Mouse (Mus musculus): ENCODE results near the gene Atp8b4. TPM values are rescaled to one million over a fixed set of nuclear protein-coding genes. Genes with fewer than 3 reads are reported as not detected.
"Not testable (repeated sequence)": the region's sequence is repeated elsewhere in the genome, so short reads cannot be mapped to it uniquely, and the experiment has no call there.

Gene Atp8b4
- 0.09 and 0.16 TPM in 2 replicates for polyA plus RNA-seq (2012; rRNA removed)

- WGBS: 75% methylated on average over 6 of the region's 6 CpGs
- no peak for DNase-seq (ENCODE audit: low read depth, low spot score)
Measured at GRCm38 (mm10) chr2:126500521-126500920, at the start of gene Atp8b4. TSS of gene Atp8b4 (minus strand) at chr2:126500674.

- WGBS: 48% methylated on average over 7 of the region's 7 CpGs
- no peak for DNase-seq (ENCODE audit: low read depth, low spot score)
Measured at GRCm38 (mm10) chr2:126549681-126550080, 49.2 kb upstream of the Atp8b4 start.

- DNase-seq (ENCODE audit: low read depth, low spot score): no peak
- WGBS: 43% methylated on average over 3 of the region's 3 CpGs
Measured at GRCm38 (mm10) chr2:126546392-126546791, 45.9 kb upstream of the Atp8b4 start.

GRCm38 (mm10) chr2:126545297-126545696 is 44.8 kb upstream of the Atp8b4 start:
- 36% methylated on average over 5 of the region's 5 CpGs for WGBS
- no peak for DNase-seq (ENCODE audit: low read depth, low spot score)

GRCm38 (mm10) chr2:126542211-126542610 is 41.7 kb upstream of the Atp8b4 start:
- no peak for DNase-seq (ENCODE audit: low read depth, low spot score)
- WGBS: 87% methylated on average over 5 of the region's 5 CpGs

- WGBS: 61% methylated on average over 6 of the region's 6 CpGs
- DNase-seq (ENCODE audit: low read depth, low spot score): no peak
Measured at GRCm38 (mm10) chr2:126540390-126540925, 40.0 kb upstream of the Atp8b4 start.

- no peak for DNase-seq (ENCODE audit: low read depth, low spot score)
Measured at GRCm38 (mm10) chr2:126537654-126538053, 37.2 kb upstream of the Atp8b4 start.

GRCm38 (mm10) chr2:126530581-126530980 is 30.1 kb upstream of the Atp8b4 start:
- DNase-seq (ENCODE audit: low read depth, low spot score): no peak
- 78% methylated on average over 3 of the region's 3 CpGs for WGBS

- WGBS: 81% methylated on average over 8 of the region's 8 CpGs
- DNase-seq (ENCODE audit: low read depth, low spot score): no peak
Measured at GRCm38 (mm10) chr2:126527461-126527860, 27.0 kb upstream of the Atp8b4 start.

- 89% methylated on average over 2 of the region's 2 CpGs for WGBS
- no peak for DNase-seq (ENCODE audit: low read depth, low spot score)
Measured at GRCm38 (mm10) chr2:126524271-126524670, 23.8 kb upstream of the Atp8b4 start.

- WGBS: 44% methylated on average over 5 of the region's 5 CpGs
- not testable (repeated sequence) for DNase-seq (ENCODE audit: low read depth, low spot score)
Measured at GRCm38 (mm10) chr2:126523101-126523745, 22.7 kb upstream of the Atp8b4 start.

- WGBS: 60% methylated on average over 8 of the region's 8 CpGs
- DNase-seq (ENCODE audit: low read depth, low spot score): no peak
Measured at GRCm38 (mm10) chr2:126522056-126522455, 21.6 kb upstream of the Atp8b4 start.

GRCm38 (mm10) chr2:126521471-126521870 is 21.0 kb upstream of the Atp8b4 start:
- DNase-seq (ENCODE audit: low read depth, low spot score): no peak
- WGBS: 65% methylated on average over 10 of the region's 10 CpGs

- DNase-seq (ENCODE audit: low read depth, low spot score): peak; percentile 27
- WGBS: 14% methylated on average over 7 of the region's 7 CpGs
Measured at GRCm38 (mm10) chr2:126520828-126521227, 20.4 kb upstream of the Atp8b4 start.

- 43% methylated on average over 11 of the region's 11 CpGs for WGBS
- no peak for DNase-seq (ENCODE audit: low read depth, low spot score)
Measured at GRCm38 (mm10) chr2:126519872-126520581, 19.6 kb upstream of the Atp8b4 start.

- no peak for DNase-seq (ENCODE audit: low read depth, low spot score)
- WGBS: 65% methylated on average over 6 of the region's 6 CpGs
Measured at GRCm38 (mm10) chr2:126515069-126515826, 14.8 kb upstream of the Atp8b4 start.

GRCm38 (mm10) chr2:126508228-126508627 is 7.8 kb upstream of the Atp8b4 start:
- DNase-seq (ENCODE audit: low read depth, low spot score): no peak
- 49% methylated on average over 1 of the region's 1 CpGs for WGBS

GRCm38 (mm10) chr2:126507477-126507876 is 7.0 kb upstream of the Atp8b4 start:
- WGBS: 87% methylated on average over 5 of the region's 5 CpGs

GRCm38 (mm10) chr2:126505156-126505555 is 4.7 kb upstream of the Atp8b4 start:
- 67% methylated on average over 1 of the region's 1 CpGs for WGBS
- DNase-seq (ENCODE audit: low read depth, low spot score): no peak

More at GRCm38 (mm10) chr2:126507477-126507876, 7.0 kb upstream of the Atp8b4 start:
- DNase-seq (ENCODE audit: low read depth, low spot score): no peak

GRCm38 (mm10) chr2:126499730-126500129 is 744 bp downstream of the Atp8b4 start:
- WGBS: 73% methylated on average over 8 of the region's 8 CpGs
- no peak for DNase-seq (ENCODE audit: low read depth, low spot score)
